ENCODE assay signal across 8 mouse cellular contexts in genomic region chr2:57181350-57181691, GRCm38 (mm10). TPM values are rescaled to one million over a fixed set of nuclear protein-coding genes. Genes with fewer than 3 reads are reported as not detected.
DNase-seq lines count a peak whose midpoint lies in the region; ATAC-seq and TF ChIP-seq lines count a peak whose summit lies in the region.

No protein-coding gene starts in this region.

- peak overlapping the region; percentile 91 for H3K27ac ChIP-seq in heart, embryonic 10.5 days
- H3K27ac ChIP-seq in forebrain, postnatal 0 days (ENCODE audit: low read depth, low read length) = peak overlapping the region; percentile 93

- peak overlapping the region; percentile 67 for H3K4me3 ChIP-seq in heart, embryonic 10.5 days
- peak overlapping the region; percentile 83 for H3K4me3 ChIP-seq in E14TG2a.4 (replicated peaks; ENCODE audit: low read length)
- peak overlapping the region; percentile 65 for H3K4me3 ChIP-seq in forebrain, postnatal 0 days (ENCODE audit: low read depth, low read length)

- 0 out of 2 replicates have a peak, but pooled peaks cover 3% of the 10 kb centered on the region for H3K4me1 ChIP-seq in heart, embryonic 10.5 days
- H3K4me1 ChIP-seq in E14TG2a.4 (replicated peaks; ENCODE audit: low read depth, low read length) = peaks cover 7% of the 10 kb centered on the region
- no peaks in the 10 kb centered on the region for H3K4me1 ChIP-seq in forebrain, postnatal 0 days (ENCODE audit: insufficient read depth)

- TF ChIP-seq CTCF in E14TG2a.4 (conservative IDR thresholded peaks at IDR 0.05; ENCODE audit: low read length) = no peak
- TF ChIP-seq CTCF in forebrain, postnatal 0 days (IDR thresholded peaks at IDR 0.05; ENCODE audit: low read depth) = no peak

- H3K36me3 ChIP-seq in heart, embryonic 10.5 days = no peaks in the 10 kb centered on the region
- no peaks in the 10 kb centered on the region for H3K36me3 ChIP-seq in E14TG2a.4 (ENCODE audit: insufficient read depth, low read length)
- no peaks in the 10 kb centered on the region for H3K36me3 ChIP-seq in forebrain, postnatal 0 days (ENCODE audit: insufficient read depth)

- WGBS in heart, embryonic 10.5 days = 17% methylated on average over 4 of the region's 4 CpGs
- WGBS in forebrain, postnatal 0 days = 5% methylated on average over 4 of the region's 4 CpGs

- no peak for ATAC-seq in forebrain, postnatal 0 days
- ATAC-seq in megakaryocyte, adult 5-6 weeks (ENCODE audit: poor library complexity, severe bottlenecking) = peak; percentile 8

- H3K9ac ChIP-seq in forebrain, postnatal 0 days = peak overlapping the region; percentile 73

- no peaks in the 10 kb centered on the region for H3K27me3 ChIP-seq in heart, embryonic 10.5 days (ENCODE audit: insufficient read depth, poor library complexity, severe bottlenecking)
- no peaks in the 10 kb centered on the region; the same call in 1 of the 2 replicates for H3K27me3 ChIP-seq in E14TG2a.4 (ENCODE audit: insufficient read depth, low read length)
- no peaks in the 10 kb centered on the region for H3K27me3 ChIP-seq in forebrain, postnatal 0 days (ENCODE audit: insufficient read depth, low read length)

- DNase-seq in heart, embryonic 10.5 days (ENCODE audit: low spot score) = no peak
- no peak for DNase-seq in heart, postnatal 25 days (ENCODE audit: low spot score)
- DNase-seq in forebrain, postnatal 0 days = no peak
- DNase-seq in adrenal gland, postnatal 14 days = no peak
- no peak for DNase-seq in gastrocnemius, adult 18-20 months (ENCODE audit: low spot score)
- DNase-seq in gastrocnemius, adult 8-10 months (ENCODE audit: low spot score in 2 of 2) = no peak

- peak overlapping the region; percentile 53 for H3K4me2 ChIP-seq in forebrain, postnatal 0 days (ENCODE audit: low read depth)

- no peaks in the 10 kb centered on the region for H3K9me3 ChIP-seq in heart, embryonic 10.5 days
- H3K9me3 ChIP-seq in E14TG2a.4 (ENCODE audit: low read length) = no peaks in the 10 kb centered on the region
- no peaks in the 10 kb centered on the region for H3K9me3 ChIP-seq in forebrain, postnatal 0 days (ENCODE audit: low read length)

- intact Hi-C loops in heart, postnatal 25 days (cut with DNase I) = no loop called here

RNA-seq across cellular contexts. Expression of gene Gpd2, which starts 56.1 kb away (rescaled TPM):
- 18.6 and 22.3 TPM in 2 replicates for polyA plus RNA-seq in heart, embryonic 10.5 days (2016; fragmentation: Nextera tagmentation; extraction: Ambion mirVana)
- 10 to 100 TPM; 14.6 to 17.4 TPM for total RNA-seq in heart, postnatal 25 days (2021)
- 54.1 and 60.8 TPM in 2 replicates for total RNA-seq in forebrain, postnatal 0 days (2014; rRNA removed)
- polyA plus RNA-seq in forebrain, postnatal 0 days (2015; fragmentation: Nextera tagmentation; extraction: Ambion mirVana) = 31.1 and 46.5 TPM in 2 replicates
- 18.5 and 18.7 TPM in 2 replicates for total RNA-seq in megakaryocyte, adult 5-6 weeks (2015)
- 20.8 and 25.1 TPM in 2 replicates for total RNA-seq in megakaryocyte, adult 5-6 weeks (2017)
- total RNA-seq in adrenal gland, postnatal 14 days (2021) = 220 and 223 TPM in 2 replicates
- total RNA-seq in gastrocnemius, adult 18-20 months (2021) = 100 to 1,000 TPM; 151 to 203 TPM
- 100 to 1,000 TPM; 193 to 241 (median 217) TPM for total RNA-seq in gastrocnemius, adult 8-10 months (2022)

RNA-seq across cellular contexts. Expression of gene Nr4a2, which starts 57.5 kb away (rescaled TPM):
- 2.3 and 3.4 TPM in 2 replicates for polyA plus RNA-seq in heart, embryonic 10.5 days (2016; fragmentation: Nextera tagmentation; extraction: Ambion mirVana)
- 1 to 10 TPM; 1.3 to 1.8 TPM for total RNA-seq in heart, postnatal 25 days (2021)
- total RNA-seq in forebrain, postnatal 0 days (2014; rRNA removed) = 26.4 and 30.6 TPM in 2 replicates
- polyA plus RNA-seq in forebrain, postnatal 0 days (2015; fragmentation: Nextera tagmentation; extraction: Ambion mirVana) = 25.1 and 59.4 TPM in 2 replicates
- total RNA-seq in megakaryocyte, adult 5-6 weeks (2015) = 1.9 and 6.6 TPM in 2 replicates
- total RNA-seq in megakaryocyte, adult 5-6 weeks (2017) = 1.7 and 1.8 TPM in 2 replicates
- total RNA-seq in adrenal gland, postnatal 14 days (2021) = 6.8 and 48.2 TPM in 2 replicates
- total RNA-seq in gastrocnemius, adult 18-20 months (2021) = 1 to 10 TPM; 2.0 to 3.3 TPM
- under 1 TPM; 0.49 to 0.89 (median 0.77) TPM for total RNA-seq in gastrocnemius, adult 8-10 months (2022)
